Mouse (Mus musculus) WW6 (cell line): Measurements from ENCODE around the gene Rin1.

Experiments
- DNase-seq: peaks from one replicate; pipeline ENCODE4 v3.0.0-alpha.2; 2013; ENCODE audit warnings: low read depth, low spot score

Gene Rin1

DNA sequence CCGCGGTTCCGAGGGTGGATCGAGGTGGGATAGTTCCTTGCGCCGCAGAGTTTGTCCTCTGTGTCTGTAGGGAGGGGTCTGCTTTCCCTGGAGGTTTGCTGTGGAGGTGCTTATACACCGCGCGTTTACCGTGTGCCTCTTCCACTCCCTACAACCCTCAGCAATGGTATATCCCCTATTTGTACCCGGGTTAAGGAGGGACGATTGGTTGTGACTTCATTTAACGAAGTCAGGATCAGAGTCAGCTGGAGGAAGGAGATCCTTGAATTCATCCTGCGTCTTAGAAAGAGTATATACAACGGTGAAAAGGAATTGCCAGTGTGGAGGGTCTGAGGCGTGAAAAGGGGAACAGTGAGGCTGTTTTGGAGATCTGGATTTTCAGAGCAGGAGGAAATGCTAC is 8.7 kb upstream of the Rin1 start:
- no peak for DNase-seq

- DNase-seq: no peak
Measured at GRCm38 (mm10) chr19:5045531-5045930, 4.8 kb upstream of the Rin1 start.

GRCm38 (mm10) chr19:5048138-5049056 is 1.9 kb upstream of the Rin1 start:
- DNase-seq: no peak

DNA sequence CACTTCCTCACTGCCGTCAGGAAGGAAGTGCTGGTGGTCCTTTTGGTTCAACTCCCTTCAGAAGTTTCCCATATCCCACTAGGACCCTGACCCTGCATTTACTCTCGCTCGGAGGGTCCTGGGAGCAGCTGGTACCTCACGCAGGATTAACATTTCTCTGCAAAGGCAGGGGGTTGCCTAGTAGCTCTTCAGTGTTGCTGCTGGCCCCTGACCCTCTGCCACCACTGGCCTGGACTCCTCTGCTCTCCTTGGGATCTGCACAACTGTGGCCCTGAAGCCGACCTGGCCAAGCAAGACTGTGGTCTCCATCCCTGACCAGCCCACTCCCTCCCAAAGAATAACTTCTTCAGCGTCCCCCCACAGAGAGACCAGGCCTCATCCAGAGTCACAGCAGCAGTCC is 956 bp upstream of the Rin1 start:
- DNase-seq: no peak

- no peak for DNase-seq
Measured at GRCm38 (mm10) chr19:5051031-5051430, 750 bp downstream of the Rin1 start.

DNA sequence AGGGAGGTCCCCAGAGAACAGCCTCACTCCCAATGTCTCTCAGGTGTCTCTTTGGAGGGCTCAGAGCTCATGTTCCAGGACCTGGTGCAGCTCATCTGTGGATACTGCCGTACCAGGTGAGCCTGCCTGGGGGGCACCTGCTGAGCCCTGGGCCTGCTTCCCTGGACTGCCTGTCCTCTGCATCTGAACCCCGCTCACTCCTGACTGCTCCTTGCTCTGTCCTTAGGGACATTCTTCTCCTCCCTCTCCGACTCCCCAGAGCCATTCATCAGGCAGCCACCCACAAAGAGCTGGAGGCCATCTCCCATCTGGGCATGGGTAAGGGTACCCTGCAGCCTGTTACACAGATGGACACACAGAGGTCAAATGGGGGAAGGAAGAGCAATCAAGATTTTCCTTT is 1.2 kb downstream of the Rin1 start:
- DNase-seq: no peak

DNA sequence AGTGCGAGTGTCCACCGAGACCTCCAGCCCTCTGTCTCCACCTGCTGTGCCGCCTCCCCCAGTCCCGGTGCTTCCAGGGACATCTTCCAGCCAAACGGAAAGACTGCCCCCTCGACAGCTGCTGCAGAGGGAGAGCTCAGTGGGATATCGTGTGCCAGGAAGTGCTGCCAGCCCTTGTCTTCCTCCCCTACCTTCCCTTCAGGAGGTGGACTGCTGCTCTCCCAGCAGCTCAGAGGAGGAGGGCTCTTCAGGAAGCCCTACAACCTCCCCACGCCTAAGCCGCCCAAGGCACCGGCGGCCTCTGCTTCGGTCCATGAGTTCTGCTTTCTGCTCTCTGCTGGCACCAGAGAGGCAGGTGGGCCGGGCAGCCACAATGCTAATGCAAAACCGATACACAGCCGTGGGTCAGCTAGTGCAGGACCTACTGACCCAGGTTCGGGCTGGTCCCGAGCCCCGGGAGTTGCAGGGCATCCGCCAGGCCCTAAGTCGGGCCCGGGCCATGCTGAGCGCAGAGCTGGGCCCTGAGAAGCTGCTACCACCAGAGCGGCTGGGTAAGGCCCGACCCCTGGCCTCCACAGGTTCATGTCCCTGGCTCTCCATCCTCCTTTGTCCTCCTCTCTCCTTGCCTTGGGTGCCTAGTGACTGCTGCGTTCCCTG is 2.0 kb downstream of the Rin1 start:
- no peak for DNase-seq

- no peak for DNase-seq
Measured at GRCm38 (mm10) chr19:5052853-5053252, 2.6 kb downstream of the Rin1 start.

DNA sequence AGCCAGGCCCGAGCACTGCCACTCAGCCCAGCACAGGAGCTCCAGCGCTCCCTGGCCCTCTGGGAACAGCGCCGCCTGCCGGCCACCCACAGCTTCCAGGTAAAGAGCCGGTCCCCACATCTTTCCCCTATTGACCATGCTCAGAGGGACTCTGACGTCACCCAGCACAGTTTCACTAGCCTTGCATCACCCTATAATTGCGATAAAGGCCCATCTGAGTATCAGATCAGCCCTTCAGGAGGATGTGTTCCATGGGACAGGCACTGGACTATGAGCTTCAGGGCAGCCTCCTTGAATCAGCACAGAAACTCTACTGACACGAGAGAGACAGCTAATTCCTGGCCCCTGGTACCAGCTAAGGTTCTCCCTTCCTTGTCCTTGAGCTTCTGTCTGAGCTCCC is 3.6 kb downstream of the Rin1 start:
- no peak for DNase-seq

DNA sequence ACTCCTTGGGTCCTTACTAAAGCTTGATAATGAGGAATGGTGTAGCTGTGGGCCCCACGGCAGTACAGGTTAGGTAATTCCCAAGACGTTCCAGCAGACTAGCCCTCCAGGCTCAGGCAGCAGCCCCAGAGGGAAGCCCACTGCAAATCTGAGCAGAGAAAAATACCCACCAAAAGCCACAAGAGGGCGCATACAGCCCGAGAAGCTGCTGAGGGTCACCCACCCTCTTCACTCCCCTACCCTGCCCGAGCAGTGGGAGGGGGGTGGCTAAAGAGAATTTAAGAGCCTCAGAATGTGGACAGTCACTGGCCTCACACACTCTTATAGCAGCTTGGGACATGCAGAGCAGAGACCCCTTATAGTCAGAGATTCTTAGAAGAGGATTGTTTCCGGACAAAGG is 6.0 kb downstream of the Rin1 start:
- no peak for DNase-seq

DNA sequence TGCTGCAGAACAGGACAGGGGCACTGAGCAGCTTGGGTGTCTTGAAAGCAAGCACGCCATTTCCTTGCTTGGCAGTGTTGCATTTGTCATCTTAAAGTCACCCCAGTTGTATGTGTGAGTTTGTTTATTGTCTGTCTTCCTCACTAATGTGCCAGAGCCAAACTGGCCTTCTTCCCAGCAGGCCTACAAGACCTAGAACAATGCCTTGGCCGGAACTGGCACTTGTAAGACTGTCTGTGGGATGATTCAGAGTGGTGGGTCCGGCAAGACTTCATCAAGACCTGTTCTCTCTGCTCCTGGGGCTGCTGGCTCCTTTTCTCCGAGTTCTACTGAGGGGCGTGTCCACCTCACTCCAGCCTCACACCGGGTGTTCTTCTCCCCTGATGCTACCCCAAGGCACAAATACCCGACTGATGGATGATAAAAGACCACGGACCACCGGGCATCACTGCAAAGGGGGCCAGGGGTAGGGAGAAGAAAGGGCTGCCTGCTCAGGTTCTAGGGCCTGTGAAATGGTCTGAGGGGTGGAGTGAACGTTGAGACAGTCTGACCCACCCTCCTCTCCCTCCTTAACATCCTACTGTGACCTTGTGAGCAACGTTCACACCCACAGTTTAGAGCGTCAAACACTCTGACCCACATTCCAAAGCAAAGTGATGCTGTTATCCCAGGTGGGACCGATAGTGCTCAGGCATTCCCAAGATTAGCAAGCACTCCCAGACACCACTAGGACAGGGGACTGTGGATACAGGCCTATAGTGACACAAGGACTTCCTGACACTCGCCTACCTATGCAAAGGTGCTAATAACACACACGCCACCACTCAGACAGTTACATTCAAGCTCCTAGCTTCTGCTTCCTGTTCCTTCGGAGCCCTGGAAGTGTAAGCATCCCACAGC is 7.8 kb downstream of the Rin1 start:
- no peak for DNase-seq

GRCm38 (mm10) chr19:5058801-5059771 is 8.8 kb downstream of the Rin1 start:
- DNase-seq: no peak

GRCm38 (mm10) chr19:5060365-5061330 is 10.4 kb downstream of the Rin1 start:
- no peak for DNase-seq

GRCm38 (mm10) chr19:5062041-5062440 is 11.8 kb downstream of the Rin1 start:
- DNase-seq: no peak

DNA sequence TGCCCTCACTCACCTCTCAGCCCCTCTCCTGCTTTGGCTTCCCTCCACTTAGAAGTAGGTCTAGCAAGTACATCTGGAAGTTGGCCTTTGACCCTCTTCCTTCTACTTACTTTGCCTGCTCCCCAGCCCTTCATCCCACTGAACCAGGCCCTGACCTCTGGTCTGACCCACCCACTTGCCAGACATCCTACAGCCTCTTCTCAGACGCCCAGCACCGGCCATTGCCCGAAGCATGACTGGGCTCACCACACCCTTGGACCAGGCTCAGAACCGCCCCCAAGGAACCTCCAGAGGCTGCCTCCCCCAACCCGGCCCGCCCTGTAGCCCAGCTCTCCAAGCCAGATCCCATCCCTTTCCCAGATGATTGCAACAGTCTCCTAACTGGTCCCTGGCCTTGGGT is 12.2 kb downstream of the Rin1 start:
- no peak for DNase-seq

GRCm38 (mm10) chr19:5065104-5065503 is 14.8 kb downstream of the Rin1 start:
- DNase-seq: no peak

GRCm38 (mm10) chr19:5067040-5067799 is 16.9 kb downstream of the Rin1 start:
- DNase-seq: no peak

- DNase-seq: no peak
Measured at GRCm38 (mm10) chr19:5067867-5068569, 17.7 kb downstream of the Rin1 start, which contains the start of gene Cd248. Gene Cd248 (plus strand): TSS chr19:5068078.
